Mouse (Mus musculus): ENCODE measurements around the gene Nrxn1.

- TF ChIP-seq CTCF (conservative IDR thresholded peaks at IDR 0.05; ENCODE audit: insufficient read depth, insufficient read length, low read depth, low read length) (no peak), POLR2A (IDR thresholded peaks at IDR 0.05; ENCODE audit: low read depth, low read length) (no peak)
Measured at GRCm38 (mm10) chr17:90780481-90780880, 312.4 kb downstream of the Nrxn1 start.

Measured in kidney, adult 2 months (tissue).